Mouse (Mus musculus): ENCODE results near the gene Cep112.

Gene Cep112

GRCm38 (mm10) chr11:108447148-108447547 lies 22.2 kb downstream of the Cep112 start:
- peak in 1 of 2 experiments; percentile 16 for DNase-seq (ENCODE audit: low spot score in 2 of 2)

GRCm38 (mm10) chr11:108449811-108450210 lies 24.8 kb downstream of the Cep112 start:
- DNase-seq (ENCODE audit: low spot score in 2 of 2), result peak in 1 of 2 experiments; percentile 73

GRCm38 (mm10) chr11:108459599-108459998 lies 34.6 kb downstream of the Cep112 start:
- DNase-seq (ENCODE audit: low spot score in 2 of 2), result no peak

GRCm38 (mm10) chr11:108464138-108464537 lies 39.1 kb downstream of the Cep112 start:
- DNase-seq (ENCODE audit: low spot score in 2 of 2), result no peak

- no peak for DNase-seq (ENCODE audit: low spot score in 2 of 2)
These were observed 39.8 kb downstream of the Cep112 start for GRCm38 (mm10) chr11:108464715-108465301.

- no peak for DNase-seq (ENCODE audit: low spot score in 2 of 2)
These were observed 50.7 kb downstream of the Cep112 start for GRCm38 (mm10) chr11:108475738-108476137.

GRCm38 (mm10) chr11:108476226-108476625 lies 51.2 kb downstream of the Cep112 start:
- no peak for DNase-seq (ENCODE audit: low spot score in 2 of 2)

- DNase-seq (ENCODE audit: low spot score in 2 of 2), result no peak
These were observed 59.0 kb downstream of the Cep112 start for GRCm38 (mm10) chr11:108483976-108484375.

GRCm38 (mm10) chr11:108488256-108488655 lies 63.3 kb downstream of the Cep112 start:
- DNase-seq (ENCODE audit: low spot score in 2 of 2), result no peak

- no peak for DNase-seq (ENCODE audit: low spot score in 2 of 2)
These were observed 64.9 kb downstream of the Cep112 start for GRCm38 (mm10) chr11:108489863-108490262.

- no peak for DNase-seq (ENCODE audit: low spot score in 2 of 2)
These were observed 83.2 kb downstream of the Cep112 start for GRCm38 (mm10) chr11:108508190-108508589.

GRCm38 (mm10) chr11:108527725-108528363 lies 102.9 kb downstream of the Cep112 start:
- DNase-seq (ENCODE audit: low spot score in 2 of 2), result no peak

GRCm38 (mm10) chr11:108532901-108533300 lies 107.9 kb downstream of the Cep112 start:
- no peak for DNase-seq (ENCODE audit: low spot score in 2 of 2)

GRCm38 (mm10) chr11:108534014-108534413 lies 109.0 kb downstream of the Cep112 start:
- no peak for DNase-seq (ENCODE audit: low spot score in 2 of 2)

- DNase-seq (ENCODE audit: low spot score in 2 of 2), result no peak
These were observed 128.1 kb downstream of the Cep112 start for GRCm38 (mm10) chr11:108552997-108553622.

- no peak for DNase-seq (ENCODE audit: low spot score in 2 of 2)
These were observed 128.9 kb downstream of the Cep112 start for GRCm38 (mm10) chr11:108553881-108554280.

GRCm38 (mm10) chr11:108558544-108558943 lies 133.6 kb downstream of the Cep112 start:
- DNase-seq (ENCODE audit: low spot score in 2 of 2), result no peak

- DNase-seq (ENCODE audit: low spot score in 2 of 2), result no peak
These were observed 134.5 kb downstream of the Cep112 start for GRCm38 (mm10) chr11:108559506-108559905.

GRCm38 (mm10) chr11:108562076-108562475 lies 137.1 kb downstream of the Cep112 start:
- no peak for DNase-seq (ENCODE audit: low spot score in 2 of 2)

GRCm38 (mm10) chr11:108586551-108587184 lies 161.7 kb downstream of the Cep112 start:
- no peak for DNase-seq (ENCODE audit: low spot score in 2 of 2)

GRCm38 (mm10) chr11:108593207-108593958 lies 168.4 kb downstream of the Cep112 start:
- no peak for DNase-seq (ENCODE audit: low spot score in 2 of 2)

Measured in thymus, postnatal 10 days (tissue).